Mouse (Mus musculus) gastrocnemius, adult 8-10 months (tissue): Measurements from ENCODE around the gene Gfer. TPM values are rescaled to one million over a fixed set of nuclear protein-coding genes. Genes with fewer than 3 reads are reported as not detected.
"Not testable (repeated sequence)": the region's sequence is repeated elsewhere in the genome, so short reads cannot be mapped to it uniquely, and the experiment has no call there.

Experiments used
- DNase-seq, 2 experiments: peaks; one replicate each; pipeline ENCODE4 v3.0.0; 2022; ENCODE audit warnings: low spot score in 2 of 2
- total RNA-seq, 4 experiments: library from RNA; stranded (reverse); gene quantifications; 2 replicates each; pipeline ENCODE4 v1.2.4; 2022

The Gfer gene
- total RNA-seq, 4 experiments from 2014 or later: 38.2 to 54.4 (median 44.7) TPM

DNA sequence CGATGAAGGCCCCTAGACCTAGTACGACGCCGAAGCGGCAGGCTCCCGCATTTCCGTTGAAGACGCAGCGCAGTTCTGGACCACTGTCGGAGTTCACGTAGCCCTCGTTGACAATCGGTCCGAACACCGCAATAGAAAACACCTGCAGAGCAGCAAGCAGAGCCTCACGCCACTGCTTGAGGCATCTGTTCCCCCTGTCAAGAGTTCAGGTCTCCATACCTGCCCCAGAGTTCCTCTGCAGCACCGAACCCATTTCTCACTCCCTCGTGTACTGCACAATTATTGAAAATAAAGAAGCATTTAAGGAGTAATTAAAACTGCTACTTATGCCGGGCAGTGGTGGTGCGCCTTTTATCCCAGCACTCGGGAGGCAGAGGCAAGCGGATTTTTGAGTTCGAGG lies 8.4 kb downstream of the Gfer start:
- DNase-seq: no peak

DNA sequence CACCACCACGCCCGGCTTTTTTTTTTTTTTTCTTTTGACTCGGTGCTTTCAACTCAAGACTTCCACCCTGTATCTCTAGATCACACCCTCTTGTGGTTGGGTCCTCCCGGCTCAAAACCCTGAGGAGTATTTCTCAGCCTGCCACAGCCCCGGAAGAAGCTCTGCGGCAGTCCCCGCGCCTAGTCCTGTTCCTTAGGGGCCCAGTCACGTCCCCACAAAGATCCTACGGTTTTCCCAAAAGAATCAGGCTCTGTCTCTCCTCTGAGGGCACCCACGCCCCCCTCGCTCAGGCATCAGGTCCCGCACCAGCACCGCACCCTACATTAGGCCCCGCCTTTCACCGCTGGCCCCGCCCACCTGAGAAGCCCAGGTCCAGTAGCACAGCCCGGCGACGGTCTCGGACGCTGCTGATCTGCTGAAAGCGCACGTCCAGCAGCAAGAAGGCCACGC lies 8.8 kb downstream of the Gfer start:
- DNase-seq: peak; percentile 31 to 49

GRCm38 (mm10) chr17:24686514-24686913 lies 9.4 kb downstream of the Gfer start:
- DNase-seq: no peak

DNA sequence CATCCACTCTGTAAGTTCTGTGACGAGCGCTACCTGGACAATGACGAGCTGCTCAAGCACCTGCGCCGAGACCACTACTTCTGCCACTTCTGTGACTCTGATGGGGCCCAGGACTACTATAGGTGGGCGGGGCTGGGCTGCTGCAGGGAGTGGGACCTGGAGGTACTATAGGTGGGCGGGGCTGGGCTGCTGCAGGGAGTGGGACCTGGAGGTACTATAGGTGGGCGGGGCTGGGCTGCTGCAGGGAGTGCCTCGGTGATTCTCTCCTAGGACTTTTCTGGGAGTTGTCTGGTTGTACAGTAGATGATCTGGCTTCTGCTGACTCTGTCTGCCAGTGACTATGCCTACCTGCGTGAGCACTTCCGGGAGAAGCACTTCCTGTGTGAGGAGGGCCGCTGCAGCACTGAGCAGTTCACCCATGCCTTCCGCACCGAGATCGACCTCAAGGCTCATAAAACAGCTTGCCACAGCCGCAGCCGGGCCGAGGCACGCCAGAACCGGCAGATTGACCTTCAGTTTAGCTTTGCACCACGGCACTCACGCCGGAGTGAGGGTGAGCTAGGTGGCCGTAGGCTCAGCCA lies 18.4 kb downstream of the Gfer start:
- DNase-seq: no peak

GRCm38 (mm10) chr17:24676877-24677276 lies 19.1 kb downstream of the Gfer start:
- DNase-seq: no peak

GRCm38 (mm10) chr17:24676187-24676586 lies 19.8 kb downstream of the Gfer start:
- DNase-seq: no peak

GRCm38 (mm10) chr17:24674277-24674676 lies 21.7 kb downstream of the Gfer start:
- DNase-seq: no peak

DNA sequence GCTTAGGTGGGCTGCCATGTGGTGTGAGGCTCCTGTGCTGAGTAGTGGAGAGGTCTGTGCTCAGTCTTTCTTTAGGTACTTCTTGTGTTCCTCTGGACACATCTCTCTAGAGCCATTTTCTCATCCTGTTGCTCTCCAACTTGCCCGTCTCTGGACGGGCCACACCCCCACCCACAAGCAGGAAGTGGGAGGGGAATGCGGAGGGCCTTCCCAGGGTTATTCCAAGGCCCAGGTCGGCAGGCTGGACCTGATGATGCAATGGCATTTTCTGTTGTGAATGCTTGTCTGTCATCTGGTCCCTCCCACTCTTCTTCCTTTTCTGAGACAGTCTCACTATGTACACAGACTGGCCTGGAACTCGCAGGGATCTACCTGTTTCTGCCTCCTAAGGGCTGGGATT lies 23.8 kb downstream of the Gfer start:
- no peak for DNase-seq

DNA sequence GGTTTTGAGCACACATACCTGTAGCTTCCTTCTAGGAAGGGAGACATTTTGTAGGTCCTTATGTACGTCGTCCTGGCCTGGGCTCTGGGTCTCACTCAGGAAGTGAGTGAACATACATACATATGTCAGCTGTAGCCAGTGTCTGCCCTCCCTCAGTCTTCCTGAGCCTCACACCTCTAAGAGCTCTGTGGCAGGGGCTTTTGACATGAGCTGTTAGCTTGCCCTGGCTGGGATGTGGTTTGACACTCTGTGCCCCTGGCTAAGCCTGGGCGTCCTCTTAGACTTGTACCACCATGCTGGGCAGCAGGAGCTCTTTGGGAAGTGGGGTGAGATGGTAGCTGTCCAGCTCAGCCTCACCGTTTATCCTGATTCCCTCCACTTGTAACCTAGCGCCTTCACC lies 24.6 kb downstream of the Gfer start:
- no peak for DNase-seq

GRCm38 (mm10) chr17:24670246-24670844 lies 25.6 kb downstream of the Gfer start:
- DNase-seq: no peak

DNA sequence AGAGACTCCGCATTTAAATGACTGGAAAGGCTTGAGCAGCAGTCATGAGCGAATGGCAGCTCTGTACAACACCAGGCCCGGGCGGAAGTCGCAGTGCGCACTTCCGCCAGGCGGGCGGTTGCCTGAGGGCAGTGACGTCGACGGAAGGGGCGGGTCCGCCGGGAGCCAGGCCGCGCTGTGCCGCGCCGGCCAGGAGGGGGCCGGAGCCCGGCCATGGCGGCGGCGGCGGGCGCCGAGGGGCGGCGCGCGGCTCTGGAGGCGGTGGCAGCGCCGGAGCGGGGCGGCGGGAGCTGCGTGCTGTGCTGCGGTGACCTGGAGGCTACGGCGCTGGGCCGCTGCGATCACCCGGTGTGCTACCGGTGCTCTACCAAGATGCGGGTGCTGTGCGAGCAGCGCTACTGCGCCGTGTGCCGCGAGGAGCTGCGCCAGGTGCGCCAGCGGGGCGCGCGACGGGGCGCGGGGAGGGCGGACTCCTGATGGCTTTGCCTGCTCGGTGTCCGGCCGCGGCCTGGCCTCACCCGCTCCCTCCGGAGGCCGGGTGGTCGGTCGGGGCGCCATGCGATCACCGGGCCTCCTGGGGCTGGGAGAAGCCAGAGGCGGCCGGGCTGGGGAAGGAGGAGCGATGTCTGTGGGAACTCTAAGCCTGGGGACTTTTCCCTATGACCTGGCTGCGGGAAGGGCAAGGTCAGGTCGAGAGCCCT lies 26.3 kb downstream of the Gfer start, which contains the start of gene Zfp598:
TSS of gene Zfp598 (plus strand) at position 143 of the 701 bp plus-strand sequence.
- peak; percentile 89 to 91 for DNase-seq

- DNase-seq: not testable (repeated sequence)
Measured at GRCm38 (mm10) chr17:24669214-24669544, 26.8 kb downstream of the Gfer start.

GRCm38 (mm10) chr17:24667416-24667815 lies 28.5 kb downstream of the Gfer start:
- peak in 1 of 2 experiments; percentile 40 for DNase-seq

GRCm38 (mm10) chr17:24667011-24667410 lies 28.9 kb downstream of the Gfer start:
- DNase-seq: not testable (repeated sequence)

- no peak for DNase-seq
Measured at GRCm38 (mm10) chr17:24658017-24658758, 37.8 kb downstream of the Gfer start, which contains the start of gene Npw. Gene Npw, minus strand, starts transcription at chr17:24658457.

DNA sequence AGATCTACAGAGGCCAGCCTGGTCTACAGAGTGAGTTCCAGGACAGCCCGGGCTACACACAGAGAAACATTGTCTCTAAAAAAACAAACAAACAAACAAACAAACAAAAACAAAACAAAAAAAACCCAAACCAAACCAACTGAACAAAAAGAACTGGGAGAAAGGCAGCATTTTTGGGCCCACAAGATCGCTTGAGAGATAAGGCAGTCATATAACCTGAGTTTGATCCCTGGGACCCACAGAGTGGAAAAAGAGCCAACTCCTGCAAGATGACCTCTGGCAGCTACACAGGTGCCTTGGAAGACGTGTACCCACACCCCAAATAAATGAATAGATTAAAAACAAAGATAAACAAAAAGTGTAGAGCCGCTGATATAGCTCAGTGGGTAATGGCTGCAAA lies 41.0 kb downstream of the Gfer start:
- no peak for DNase-seq

DNA sequence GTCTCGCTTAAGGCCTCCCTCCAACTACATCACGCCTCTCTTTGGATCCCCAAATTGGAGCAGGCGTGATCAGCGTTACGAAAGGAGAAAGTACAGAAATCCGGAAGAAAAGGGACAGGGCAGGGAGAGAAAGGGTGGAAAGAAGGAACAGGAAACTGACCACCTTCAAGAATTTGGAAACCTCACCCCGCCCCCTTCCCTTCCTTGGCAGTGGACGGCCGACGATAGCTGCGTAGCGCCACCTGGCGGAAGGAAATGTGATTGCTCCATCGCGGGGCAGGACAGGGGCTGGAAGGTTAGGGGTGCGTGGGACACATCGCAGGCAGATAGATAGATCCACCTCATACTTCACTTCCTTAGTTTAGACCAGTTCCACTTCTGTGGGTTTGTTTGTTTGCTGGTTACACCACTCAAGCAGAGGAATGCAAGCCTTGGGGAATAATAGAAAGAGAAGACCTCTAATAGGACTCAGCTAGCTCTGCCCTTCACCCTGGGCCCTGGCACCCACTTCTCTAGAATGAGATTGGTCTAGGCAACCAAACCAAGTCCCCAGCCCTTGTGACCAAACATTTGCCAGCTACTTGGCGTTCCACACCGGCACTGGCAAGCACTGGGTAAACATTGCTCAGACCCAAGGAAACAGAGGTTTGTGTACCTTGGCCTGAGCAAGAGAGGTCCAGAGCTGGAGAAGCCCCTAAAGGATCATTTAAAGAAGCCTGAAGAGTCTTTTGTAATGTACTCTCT lies 41.8 kb downstream of the Gfer start:
- peak in 1 of 2 experiments; percentile 44 for DNase-seq

GRCm38 (mm10) chr17:24651835-24652234 lies 44.1 kb downstream of the Gfer start:
- no peak for DNase-seq

DNA sequence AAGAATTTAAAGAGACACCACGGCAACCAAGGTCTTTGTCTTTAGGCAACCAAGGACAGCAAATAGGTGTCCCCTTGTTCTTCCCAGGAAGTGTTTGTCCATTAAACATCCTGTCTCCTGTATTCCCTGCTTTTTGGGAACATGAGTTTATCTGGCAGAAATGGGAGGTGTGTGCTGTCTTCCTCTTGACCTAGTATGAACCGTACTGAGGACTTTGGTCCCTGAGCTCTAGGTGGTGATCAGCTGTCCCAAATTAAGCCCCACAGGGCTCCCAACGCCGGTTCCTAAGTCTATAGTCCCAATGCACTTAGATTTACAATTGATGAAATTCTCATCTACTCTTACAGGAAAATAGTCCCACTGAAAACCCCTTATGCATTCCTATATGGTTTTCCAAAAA lies 45.2 kb downstream of the Gfer start:
- DNase-seq: no peak

DNA sequence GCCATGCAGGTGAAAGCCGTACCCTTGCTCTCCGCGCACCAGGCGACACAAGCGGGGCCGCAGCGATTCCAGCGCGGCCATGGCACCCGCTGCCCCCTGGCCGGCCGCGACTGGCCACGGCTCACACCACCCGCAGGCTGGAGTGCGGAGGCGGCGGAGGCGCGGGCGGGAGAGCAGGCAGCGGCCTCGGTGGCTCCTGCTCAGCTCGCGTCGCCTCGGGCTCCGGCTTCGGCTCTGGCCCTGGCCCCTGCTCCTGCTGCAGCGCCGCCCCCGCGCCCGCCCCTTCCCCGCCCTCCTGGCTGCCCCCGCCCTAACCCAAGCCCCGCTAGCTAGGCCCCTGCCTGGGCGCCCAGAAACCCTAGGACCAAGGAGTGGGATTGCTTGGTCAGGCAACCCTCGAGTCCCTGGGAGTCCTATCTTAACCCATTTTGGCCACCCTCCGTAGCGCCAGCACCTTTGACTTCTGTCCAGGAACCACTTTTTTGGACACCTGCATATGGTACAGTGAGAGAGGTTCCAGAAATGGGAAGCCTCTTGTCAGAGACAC lies 45.8 kb downstream of the Gfer start, which contains the start of gene Slc9a3r2:
TSS of gene Slc9a3r2 (minus strand) at position 258 of the 547 bp plus-strand sequence.
- DNase-seq: no peak

GRCm38 (mm10) chr17:24649581-24650069 lies 46.3 kb downstream of the Gfer start:
- DNase-seq: no peak
